Mouse (Mus musculus): ENCODE measurements around the gene Nlrp9b. TPM values are rescaled to one million over a fixed set of nuclear protein-coding genes. Genes with fewer than 3 reads are reported as not detected.
"Not testable (repeated sequence)": the region's sequence is repeated elsewhere in the genome, so short reads cannot be mapped to it uniquely, and the experiment has no call there.

The Nlrp9b gene
- polyA plus RNA-seq, 1 experiment from 2014 or later: not detected

DNA sequence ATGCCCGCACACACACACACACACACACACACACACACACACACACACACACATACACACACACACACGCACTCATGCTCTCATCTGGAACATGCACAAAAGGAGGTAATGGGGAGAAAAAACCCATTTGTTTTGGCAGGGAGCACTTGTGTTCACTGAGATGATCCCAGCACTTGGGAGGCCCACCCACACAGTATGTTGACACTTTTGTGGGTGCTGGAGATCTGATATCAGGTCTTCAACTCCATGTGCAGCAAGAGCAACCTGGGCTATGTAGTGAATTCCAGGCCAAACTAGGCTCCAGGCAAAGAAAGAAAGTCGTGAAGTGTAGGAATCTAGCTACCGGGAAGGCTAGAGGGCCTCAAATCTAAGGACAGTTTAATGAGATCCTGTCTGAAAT, 35.4 kb upstream of the Nlrp9b start:
- ATAC-seq (ENCODE audit: insufficient read depth, low FRiP score, low TSS enrichment) (no peak), DNase-seq (ENCODE audit: low spot score) (no peak)
- no peaks in the 10 kb centered on the region for H3K27me3 ChIP-seq (ENCODE audit: control insufficient read depth, insufficient read depth, low read length)
- H3K9ac ChIP-seq (ENCODE audit: low read length): no peak overlapping the region
- H3K27ac ChIP-seq (ENCODE audit: low read depth, low read length): no peak overlapping the region
- no peak overlapping the region for H3K4me2 ChIP-seq (ENCODE audit: low read depth)
- H3K36me3 ChIP-seq (ENCODE audit: control insufficient read depth, insufficient read depth, low read length): no peaks in the 10 kb centered on the region
- WGBS: 80% methylated on average over 4 of the region's 4 CpGs
- H3K4me3 ChIP-seq (ENCODE audit: low read depth, low read length): no peak overlapping the region
- no peaks in the 10 kb centered on the region for H3K4me1 ChIP-seq (ENCODE audit: control insufficient read depth, insufficient read depth, low read length)
- no peaks in the 10 kb centered on the region for H3K9me3 ChIP-seq (ENCODE audit: control insufficient read depth, low read length)

DNA sequence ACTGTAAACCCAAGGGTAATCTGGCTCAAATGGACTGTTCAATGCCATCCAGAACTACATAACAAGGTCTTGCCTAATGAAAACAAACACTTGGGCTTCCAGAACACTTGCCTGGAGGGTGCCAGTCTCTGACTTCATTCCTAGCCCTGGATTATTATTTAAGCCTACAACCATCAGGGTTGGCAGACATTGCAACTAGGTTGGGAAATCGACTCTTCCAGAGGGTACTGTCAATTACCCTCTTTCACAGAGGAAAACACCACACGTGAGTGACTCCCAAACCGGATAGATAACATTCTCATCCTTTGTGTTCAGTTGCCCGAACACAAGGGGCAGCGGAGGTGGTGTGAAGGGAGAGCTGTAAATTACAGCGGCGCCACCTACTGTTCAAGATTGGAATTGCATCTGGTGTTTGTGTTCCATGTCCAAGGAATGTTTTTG, 34.9 kb upstream of the Nlrp9b start:
- DNase-seq (ENCODE audit: low spot score): peak; percentile 84
- Histone ChIP-seq H3K4me2 (ENCODE audit: low read depth) (no peak overlapping the region), H3K9ac (ENCODE audit: low read length) (no peak overlapping the region), H3K27me3 (ENCODE audit: control insufficient read depth, insufficient read depth, low read length) (no peaks in the 10 kb centered on the region), H3K4me3 (ENCODE audit: low read depth, low read length) (no peak overlapping the region), H3K4me1 (ENCODE audit: control insufficient read depth, insufficient read depth, low read length) (no peaks in the 10 kb centered on the region), H3K36me3 (ENCODE audit: control insufficient read depth, insufficient read depth, low read length) (no peaks in the 10 kb centered on the region), H3K27ac (ENCODE audit: low read depth, low read length) (no peak overlapping the region), H3K9me3 (ENCODE audit: control insufficient read depth, low read length) (no peaks in the 10 kb centered on the region)
- no peak for ATAC-seq (ENCODE audit: insufficient read depth, low FRiP score, low TSS enrichment)
- WGBS: 4% methylated on average over 7 of the region's 7 CpGs

DNA sequence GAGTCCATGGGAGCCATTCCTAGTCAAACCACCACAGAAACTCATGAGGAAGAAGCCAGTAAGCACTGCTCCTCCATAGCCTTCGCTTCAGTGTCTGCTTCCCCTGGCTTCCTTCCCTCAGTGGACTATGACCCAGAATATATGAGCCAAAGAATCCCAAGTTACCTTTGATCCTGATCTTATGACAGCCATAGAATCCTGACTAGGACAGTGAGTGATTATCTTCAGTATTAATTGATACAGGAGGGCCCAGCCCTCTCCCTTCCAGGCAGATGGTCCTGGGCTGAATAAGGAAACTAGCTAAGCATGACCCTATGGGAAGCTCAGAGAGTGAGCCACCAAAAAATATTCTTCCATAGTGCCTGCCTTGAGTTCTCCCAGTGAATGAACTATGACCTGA, 28.8 kb upstream of the Nlrp9b start:
- Histone ChIP-seq H3K4me3 (ENCODE audit: low read depth, low read length) (no peak overlapping the region), H3K9me3 (ENCODE audit: control insufficient read depth, low read length) (no peaks in the 10 kb centered on the region), H3K27me3 (ENCODE audit: control insufficient read depth, insufficient read depth, low read length) (no peaks in the 10 kb centered on the region), H3K36me3 (ENCODE audit: control insufficient read depth, insufficient read depth, low read length) (no peaks in the 10 kb centered on the region), H3K27ac (ENCODE audit: low read depth, low read length) (no peak overlapping the region), H3K9ac (ENCODE audit: low read length) (no peak overlapping the region), H3K4me1 (ENCODE audit: control insufficient read depth, insufficient read depth, low read length) (no peaks in the 10 kb centered on the region), H3K4me2 (ENCODE audit: low read depth) (no peak overlapping the region)
- WGBS: 71% methylated on average over 1 of the region's 1 CpGs
- no peak for DNase-seq (ENCODE audit: low spot score)
- ATAC-seq (ENCODE audit: insufficient read depth, low FRiP score, low TSS enrichment): no peak

DNA sequence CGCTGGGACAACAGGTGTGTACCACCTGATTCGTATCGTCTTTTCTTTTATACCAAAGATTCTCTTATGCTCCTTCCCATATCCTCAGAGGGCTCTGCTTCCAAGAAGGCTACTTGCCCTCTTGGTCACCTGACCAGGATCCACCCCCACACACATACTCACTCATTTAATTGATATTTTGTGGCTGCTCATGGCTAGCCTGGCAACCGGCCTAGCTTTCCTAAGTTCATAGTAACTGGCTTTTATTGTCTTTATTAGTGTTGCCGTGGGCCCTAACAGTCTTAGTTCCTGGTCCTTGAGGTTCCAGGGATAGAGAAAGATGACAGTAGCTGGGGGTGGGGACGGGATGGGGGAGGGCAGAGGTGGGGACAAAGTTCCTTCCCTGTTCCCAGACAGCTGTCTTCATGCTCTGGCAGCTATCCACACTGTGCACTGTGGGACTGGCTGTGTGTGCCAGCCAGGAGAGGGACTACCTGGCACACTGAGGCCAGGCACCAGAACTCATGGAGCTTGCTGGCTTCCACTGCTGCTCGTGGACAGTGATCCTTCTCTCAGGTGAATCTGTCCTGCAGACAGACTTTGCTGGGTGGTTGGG, 26.2 kb upstream of the Nlrp9b start, which contains the start of gene Ceacam20:
Gene Ceacam20 (plus strand): TSS at position 428 of the 595 bp plus-strand sequence.
- Histone ChIP-seq H3K9me3 (ENCODE audit: control insufficient read depth, low read length) (peaks cover 6% of the 10 kb centered on the region), H3K9ac (ENCODE audit: low read length) (no peak within 1 kb of the TSS), H3K36me3 (ENCODE audit: control insufficient read depth, insufficient read depth, low read length) (no peaks in the 10 kb centered on the region), H3K27ac (ENCODE audit: low read depth, low read length) (no peak within 1 kb of the TSS), H3K4me1 (ENCODE audit: control insufficient read depth, insufficient read depth, low read length) (no peaks in the 10 kb centered on the region), H3K27me3 (ENCODE audit: control insufficient read depth, insufficient read depth, low read length) (no peaks in the 10 kb centered on the region), H3K4me3 (ENCODE audit: low read depth, low read length) (no peak within 1 kb of the TSS), H3K4me2 (ENCODE audit: low read depth) (no peak within 1 kb of the TSS)
- DNase-seq (ENCODE audit: low spot score): no peak
- no peak for ATAC-seq (ENCODE audit: insufficient read depth, low FRiP score, low TSS enrichment)
- 79% methylated on average over 7 of the region's 7 CpGs for WGBS

DNA sequence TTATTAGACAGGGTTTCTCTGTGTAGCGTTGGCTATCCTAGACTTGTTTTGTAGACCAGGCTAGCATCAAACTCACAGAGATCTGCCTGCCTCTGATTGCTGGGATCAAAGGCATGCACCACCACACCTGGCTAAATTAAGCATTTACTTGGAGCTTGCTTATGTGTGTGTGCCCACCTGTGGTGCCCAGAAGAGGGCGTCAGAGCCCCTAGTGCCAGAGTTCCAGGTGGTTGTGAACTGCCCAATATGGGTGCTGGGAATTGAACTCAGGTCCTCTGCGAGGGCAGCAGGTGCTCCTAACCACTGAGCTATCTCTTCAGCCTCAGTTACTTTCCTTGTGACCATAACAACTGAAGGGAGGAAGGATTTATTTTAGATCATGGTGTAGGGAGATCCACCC, 22.2 kb upstream of the Nlrp9b start:
- no peak overlapping the region for H3K9ac ChIP-seq (ENCODE audit: low read length)
- H3K27ac ChIP-seq (ENCODE audit: low read depth, low read length): no peak overlapping the region
- no peak for DNase-seq (ENCODE audit: low spot score)
- H3K27me3 ChIP-seq (ENCODE audit: control insufficient read depth, insufficient read depth, low read length): no peaks in the 10 kb centered on the region
- no peak overlapping the region for H3K4me3 ChIP-seq (ENCODE audit: low read depth, low read length)
- no peak for ATAC-seq (ENCODE audit: insufficient read depth, low FRiP score, low TSS enrichment)
- H3K4me2 ChIP-seq (ENCODE audit: low read depth): no peak overlapping the region
- no peaks in the 10 kb centered on the region for H3K36me3 ChIP-seq (ENCODE audit: control insufficient read depth, insufficient read depth, low read length)
- H3K9me3 ChIP-seq (ENCODE audit: control insufficient read depth, low read length): peaks cover 11% of the 10 kb centered on the region
- no peaks in the 10 kb centered on the region for H3K4me1 ChIP-seq (ENCODE audit: control insufficient read depth, insufficient read depth, low read length)
- WGBS: 80% methylated on average over 3 of the region's 3 CpGs

DNA sequence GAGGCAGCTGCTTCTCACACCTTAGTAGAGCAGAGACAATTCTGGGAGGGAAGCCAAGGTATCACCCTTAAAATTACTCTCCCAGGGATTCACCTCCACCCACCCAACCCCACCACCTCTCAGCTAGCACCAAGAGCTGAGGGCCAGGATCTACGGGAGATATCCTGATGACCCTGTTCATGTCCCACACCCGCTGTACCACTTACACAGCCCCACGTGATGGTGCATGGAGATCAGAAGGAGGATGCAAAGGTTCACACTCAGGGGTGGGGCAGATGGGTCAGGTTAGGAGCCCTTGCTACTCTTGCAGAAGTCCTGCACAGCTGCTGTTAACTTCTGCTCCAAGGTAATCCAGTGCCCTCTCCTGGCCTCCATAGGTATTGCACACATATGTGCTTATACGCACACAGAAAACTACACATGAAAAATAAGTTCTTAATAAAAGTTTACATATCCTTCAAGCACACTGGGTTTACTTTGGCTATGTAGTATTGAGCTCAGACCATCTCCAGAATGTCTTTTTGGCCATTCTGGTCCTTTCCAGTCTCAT, 21.6 kb upstream of the Nlrp9b start:
- DNase-seq (ENCODE audit: low spot score) (no peak), ATAC-seq (ENCODE audit: insufficient read depth, low FRiP score, low TSS enrichment) (no peak)
- 92% methylated on average over 4 of the region's 4 CpGs for WGBS
- Histone ChIP-seq H3K36me3 (ENCODE audit: control insufficient read depth, insufficient read depth, low read length) (no peaks in the 10 kb centered on the region), H3K27ac (ENCODE audit: low read depth, low read length) (no peak overlapping the region), H3K4me2 (ENCODE audit: low read depth) (no peak overlapping the region), H3K4me1 (ENCODE audit: control insufficient read depth, insufficient read depth, low read length) (no peaks in the 10 kb centered on the region), H3K9me3 (ENCODE audit: control insufficient read depth, low read length) (peaks cover 11% of the 10 kb centered on the region), H3K9ac (ENCODE audit: low read length) (no peak overlapping the region), H3K4me3 (ENCODE audit: low read depth, low read length) (no peak overlapping the region), H3K27me3 (ENCODE audit: control insufficient read depth, insufficient read depth, low read length) (no peaks in the 10 kb centered on the region)

DNA sequence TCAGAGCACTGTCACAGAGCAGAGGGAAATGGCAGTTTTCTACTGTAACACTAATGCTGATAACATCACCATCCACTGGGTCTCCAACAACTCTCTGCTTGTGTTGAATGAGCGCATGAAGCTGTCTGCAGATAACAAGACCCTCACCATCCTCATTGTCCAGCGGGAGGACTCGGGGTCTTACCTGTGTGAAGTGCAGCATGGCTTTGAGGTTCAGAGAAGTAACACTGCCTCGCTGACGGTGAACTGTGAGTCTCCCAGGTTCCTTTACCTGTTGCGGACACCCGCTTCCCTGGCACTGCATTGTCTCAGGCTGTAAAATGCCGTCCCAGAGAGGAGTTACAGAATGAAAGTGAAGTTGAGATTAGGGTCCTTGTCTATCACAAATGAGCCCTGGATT, 21.1 kb upstream of the Nlrp9b start:
- DNase-seq (ENCODE audit: low spot score) (no peak), ATAC-seq (ENCODE audit: insufficient read depth, low FRiP score, low TSS enrichment) (no peak)
- no peak overlapping the region for H3K4me3 ChIP-seq (ENCODE audit: low read depth, low read length)
- no peaks in the 10 kb centered on the region for H3K36me3 ChIP-seq (ENCODE audit: control insufficient read depth, insufficient read depth, low read length)
- H3K4me1 ChIP-seq (ENCODE audit: control insufficient read depth, insufficient read depth, low read length): no peaks in the 10 kb centered on the region
- H3K4me2 ChIP-seq (ENCODE audit: low read depth): no peak overlapping the region
- H3K9me3 ChIP-seq (ENCODE audit: control insufficient read depth, low read length): peaks cover 11% of the 10 kb centered on the region
- 90% methylated on average over 8 of the region's 8 CpGs for WGBS
- H3K27me3 ChIP-seq (ENCODE audit: control insufficient read depth, insufficient read depth, low read length): no peaks in the 10 kb centered on the region
- H3K9ac ChIP-seq (ENCODE audit: low read length): no peak overlapping the region
- H3K27ac ChIP-seq (ENCODE audit: low read depth, low read length): no peak overlapping the region

DNA sequence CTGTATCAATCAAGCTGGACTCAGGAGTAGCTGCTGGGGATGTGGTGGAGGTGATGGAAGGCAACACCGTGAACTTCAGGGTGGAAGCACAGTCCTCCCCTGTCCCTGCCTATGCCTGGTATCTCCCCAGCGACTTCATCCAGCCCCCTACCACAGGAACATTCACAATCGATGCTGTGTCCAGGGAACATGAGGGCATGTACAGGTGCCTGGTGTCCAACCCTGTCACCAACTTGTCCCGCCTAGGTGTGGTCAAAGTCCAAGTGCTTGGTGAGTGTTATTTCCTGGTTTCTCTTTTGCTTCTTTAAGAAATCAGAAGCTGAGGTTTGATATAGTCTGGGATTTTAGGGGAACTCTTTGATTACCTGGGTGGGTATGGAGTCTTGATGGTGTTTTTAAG, 19.7 kb upstream of the Nlrp9b start:
- ATAC-seq (ENCODE audit: insufficient read depth, low FRiP score, low TSS enrichment) (no peak), DNase-seq (ENCODE audit: low spot score) (no peak)
- H3K4me3 ChIP-seq (ENCODE audit: low read depth, low read length): no peak overlapping the region
- WGBS: 89% methylated on average over 4 of the region's 4 CpGs
- H3K9ac ChIP-seq (ENCODE audit: low read length): no peak overlapping the region
- no peak overlapping the region for H3K27ac ChIP-seq (ENCODE audit: low read depth, low read length)
- peaks cover 11% of the 10 kb centered on the region for H3K9me3 ChIP-seq (ENCODE audit: control insufficient read depth, low read length)
- H3K36me3 ChIP-seq (ENCODE audit: control insufficient read depth, insufficient read depth, low read length): no peaks in the 10 kb centered on the region
- no peaks in the 10 kb centered on the region for H3K27me3 ChIP-seq (ENCODE audit: control insufficient read depth, insufficient read depth, low read length)
- H3K4me1 ChIP-seq (ENCODE audit: control insufficient read depth, insufficient read depth, low read length): no peaks in the 10 kb centered on the region
- H3K4me2 ChIP-seq (ENCODE audit: low read depth): no peak overlapping the region

DNA sequence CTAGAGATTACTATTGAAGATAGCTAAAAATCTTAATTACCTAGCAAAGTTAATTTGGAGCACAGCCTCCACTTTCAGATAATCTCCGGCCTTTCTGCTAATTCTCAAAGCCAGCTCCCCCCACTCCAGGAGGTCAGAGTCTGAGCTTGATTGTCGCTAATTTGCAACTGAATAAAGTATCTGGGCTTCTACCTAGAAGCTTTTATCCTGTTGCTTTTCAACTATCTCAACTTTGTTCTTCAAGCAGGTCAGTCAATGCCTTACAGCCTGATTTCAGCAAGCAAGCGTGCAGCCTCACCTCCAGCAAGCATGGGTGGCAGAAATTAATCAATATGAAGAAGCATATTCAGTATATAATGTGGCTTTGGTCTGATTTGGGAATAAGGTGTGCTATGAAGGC, 5.5 kb downstream of the Nlrp9b start:
- H3K9me3 ChIP-seq (ENCODE audit: control insufficient read depth, low read length); H3K4me3 ChIP-seq (ENCODE audit: low read depth, low read length); H3K4me2 ChIP-seq (ENCODE audit: low read depth); H3K4me1 ChIP-seq (ENCODE audit: control insufficient read depth, insufficient read depth, low read length); DNase-seq (ENCODE audit: low spot score); H3K36me3 ChIP-seq (ENCODE audit: control insufficient read depth, insufficient read depth, low read length); ATAC-seq (ENCODE audit: insufficient read depth, low FRiP score, low TSS enrichment); H3K27me3 ChIP-seq (ENCODE audit: control insufficient read depth, insufficient read depth, low read length); H3K9ac ChIP-seq (ENCODE audit: low read length); H3K27ac ChIP-seq (ENCODE audit: low read depth, low read length): not testable (repeated sequence)
- 74% methylated on average over 3 of the region's 3 CpGs for WGBS

Measured in neural tube, embryonic 11.5 days (tissue).